9 mouse cellular contexts compared by ENCODE assay signal in the genomic region with DNA sequence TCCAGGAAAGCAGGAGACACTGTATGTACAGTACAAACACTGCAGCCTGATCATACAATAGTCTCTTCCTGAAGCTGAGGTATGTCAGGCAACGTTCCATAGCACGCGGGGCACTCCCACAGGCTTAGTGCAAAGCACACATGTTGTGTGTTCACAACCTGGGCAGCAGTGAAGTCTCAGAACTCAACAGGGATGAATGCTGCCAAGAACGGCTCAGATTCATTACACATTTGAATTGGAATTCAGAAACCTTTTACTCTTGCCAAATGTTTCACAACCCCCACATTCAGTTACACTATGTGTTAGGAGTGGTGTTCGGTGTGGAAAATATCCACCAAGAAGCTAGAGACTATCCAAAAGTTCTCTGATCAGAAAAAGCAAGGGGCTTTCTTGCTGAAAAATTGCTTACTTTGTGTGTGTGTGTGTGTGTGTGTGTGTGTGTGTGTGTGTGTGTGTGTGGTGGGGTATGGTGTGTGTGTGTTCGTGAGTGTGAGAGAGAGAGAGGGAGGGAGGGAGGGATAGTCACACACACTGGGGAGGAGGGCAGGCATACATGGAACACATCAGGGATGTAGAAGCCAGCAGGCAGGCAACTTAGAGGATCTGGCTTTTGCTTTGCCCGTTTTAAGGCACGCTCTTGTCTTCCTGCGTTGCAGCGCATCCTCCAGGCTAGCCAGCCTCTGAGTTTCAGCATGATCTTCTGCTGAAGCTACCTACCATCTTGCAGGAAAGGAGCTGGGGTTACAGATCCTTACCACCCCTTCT. TPM values are rescaled to one million over a fixed set of nuclear protein-coding genes. Genes with fewer than 3 reads are reported as not detected.
DNase-seq lines count a peak whose midpoint lies in the region; ATAC-seq and TF ChIP-seq lines count a peak whose summit lies in the region.
"Had no signal": no experiment of that assay in that cellular context is flagged by ENCODE, and none has a peak within 500 bp of the region (broad histone marks: within the 10 kb centered on the region; RNA-seq: fewer than 3 reads in every experiment).

No protein-coding gene starts in this region.

- in situ Hi-C loops in Patski (cut with MboI; ENCODE audit: low pct_unique_long_range_greater_than_20kb) = no loop called here

- no peaks in the 10 kb centered on the region for H3K79me2 ChIP-seq in heart, adult 2 months (replicated peaks; ENCODE audit: control insufficient read depth, insufficient read depth, low read length)

- H3K4me1 ChIP-seq in heart, adult 2 months (ENCODE audit: control insufficient read depth, insufficient read depth, low read length) = peaks cover 4% of the 10 kb centered on the region

- no peak for TF ChIP-seq POLR2A in heart, adult 2 months (IDR thresholded peaks at IDR 0.05; ENCODE audit: insufficient read depth, low read depth, low read length)

- H3K36me3 ChIP-seq in heart, adult 2 months (ENCODE audit: control insufficient read depth, insufficient read depth, low read length) = no peaks in the 10 kb centered on the region

- WGBS in heart, adult 2 months = 57% methylated on average over 9 of the region's 10 CpGs

- intact Hi-C loops in heart, adult 2 months (cut with DNase I) = no loop called here
- intact Hi-C loops in left cerebral cortex, postnatal 25 days (cut with DNase I) = no loop called here

- no peak for TF ChIP-seq EP300 in heart, adult 2 months (IDR thresholded peaks at IDR 0.05; ENCODE audit: insufficient read depth, low read depth, low read length)

- POLR2A ChIA-PET in Patski (lab: Charles Lee) = interaction anchor here (1.5 kb wide), 1 partner anchor 25 kb away, joined by 6 read pairs; a partner anchor contains a TSS

- H3K27ac ChIP-seq in heart, adult 2 months = peak overlapping the region; percentile 57

- no peaks in the 10 kb centered on the region for H3K27me3 ChIP-seq in Patski
- H3K27me3 ChIP-seq in heart, adult 2 months (ENCODE audit: control insufficient read depth, insufficient read depth, low read length) = no peaks in the 10 kb centered on the region
- H3K27me3 ChIP-seq: CH12.LX had no signal

- no peak for TF ChIP-seq CTCF in Patski (IDR thresholded peaks at IDR 0.05)
- no peak for TF ChIP-seq CTCF in heart, adult 2 months (IDR thresholded peaks at IDR 0.05)

- no peak overlapping the region for H3K4me3 ChIP-seq in heart, adult 2 months

- no peak overlapping the region for H3K9ac ChIP-seq in heart, adult 2 months (ENCODE audit: low read depth, low read length)

- peak; percentile 95 for ATAC-seq in frontal cortex, adult (ENCODE audit: low TSS enrichment)
- peak; percentile 74 for ATAC-seq in Patski

- CTCF ChIA-PET in Patski (lab: Charles Lee) = interaction anchor here (0.7 to 1.5 kb wide), 4 partner anchors 16 to 184 kb away, joined by 3 to 4 read pairs (median 4); no protein-coding TSS in a partner anchor

- no peak for DNase-seq in frontal cortex, postnatal 25 days (ENCODE audit: low spot score in 2 of 2)
- DNase-seq in Patski (ENCODE audit: low read depth, low spot score) = peak; percentile 28
- peak; percentile 41 for DNase-seq in heart, adult 2 months
- DNase-seq in left cerebral cortex, postnatal 25 days (ENCODE audit: low spot score in 2 of 2) = peak; percentile 34 to 86
- DNase-seq in testis, postnatal 14 days (ENCODE audit: low spot score) = peak; percentile 19
- DNase-seq in cerebellum, adult 9-11 months = no peak
- DNase-seq in T-cell, adult 2 months (ENCODE audit: low spot score) = no peak

RNA-seq across cellular contexts. Expression of a gene that starts 24.2 kb away (rescaled TPM):
- polyA plus RNA-seq in Patski (2021) = 28.9 TPM
- 10 to 100 TPM; 26.4 to 32.3 TPM for total RNA-seq in heart, adult 2 months (2021)
- polyA plus RNA-seq in heart, adult 2 months (2012; rRNA removed) = 22.7 and 45.7 TPM in 2 replicates
- 10 to 100 TPM; 67.2 to 72.4 TPM for total RNA-seq in left cerebral cortex, postnatal 25 days (2021)

Comparison
In these comparisons a context has a peak if more than half of its experiments do, and no peak if none do; other contexts are left out.
1. DNase-seq: peak in Patski (single experiment), heart, adult 2 months (2 of 2), left cerebral cortex, postnatal 25 days (2 of 2) and testis, postnatal 14 days (single experiment); none in frontal cortex, postnatal 25 days (0 of 2), cerebellum, adult 9-11 months (single experiment) and T-cell, adult 2 months (single experiment).